Mouse (Mus musculus): ENCODE measurements around the gene Polr2a.

GRCm38 (mm10) chr11:69776488-69776887 is 18.1 kb upstream of the Polr2a start:
- no peak for TF ChIP-seq CTCF (IDR thresholded peaks at IDR 0.05)
- no peak for TF ChIP-seq EP300 (IDR thresholded peaks at IDR 0.05)

Measured in lung, postnatal 0 days (tissue).